Comparison of ENCODE assay signal across 20 mouse cellular contexts in the genomic region with DNA sequence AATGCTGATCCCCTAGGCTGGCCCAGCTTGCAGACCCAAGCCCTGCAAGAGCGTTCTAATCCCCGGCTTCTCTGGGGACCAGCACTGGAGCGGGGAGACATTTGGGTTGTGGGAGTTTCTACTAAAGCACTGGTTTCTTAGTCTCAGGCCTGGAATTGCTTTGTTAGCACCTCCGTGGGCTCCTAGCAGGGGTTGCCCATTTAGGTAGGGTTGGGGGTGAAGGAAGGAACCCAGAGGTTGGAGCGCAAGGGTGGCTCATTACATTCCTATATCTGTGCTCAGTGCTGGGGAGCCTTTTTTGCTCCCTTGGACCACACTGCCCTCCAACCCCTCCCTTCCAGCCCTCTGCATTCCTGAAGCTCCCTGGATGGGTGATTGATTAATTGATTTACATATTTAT.
"Had no signal": no experiment of that assay in that cellular context is flagged by ENCODE, and none has a peak within 500 bp of the region (broad histone marks: within the 10 kb centered on the region; RNA-seq: fewer than 3 reads in every experiment).

No protein-coding gene starts in this region.

- H3K27ac ChIP-seq: liver, embryonic 15.5 days; lung, embryonic 15.5 days; midbrain, embryonic 13.5 days; midbrain, embryonic 15.5 days; neural tube, embryonic 13.5 days; neural tube, embryonic 15.5 days had no signal

- DNase-seq: liver, postnatal 0 days; lung, adult 2 months; lung, postnatal 4 days; retina, postnatal 1 day; right cerebral cortex, adult 18-20 months; right cerebral cortex, postnatal 25 days; right cerebral cortex, postnatal 4 days; spleen, adult 18-20 months; thymus, adult 2 months; thymus, postnatal 25 days; thymus, postnatal 4 days had no signal

- H3K9ac ChIP-seq: liver, embryonic 15.5 days; liver, postnatal 0 days; lung, embryonic 15.5 days; midbrain, embryonic 13.5 days; midbrain, embryonic 15.5 days; neural tube, embryonic 13.5 days; neural tube, embryonic 15.5 days had no signal

- ATAC-seq: liver, postnatal 0 days; lung, postnatal 0 days; midbrain, embryonic 13.5 days; midbrain, embryonic 15.5 days had no signal

- H3K9me3 ChIP-seq: liver, embryonic 15.5 days; lung, embryonic 15.5 days; midbrain, embryonic 13.5 days; midbrain, embryonic 15.5 days; neural tube, embryonic 13.5 days; neural tube, embryonic 15.5 days had no signal

- H3K4me3 ChIP-seq: liver, embryonic 15.5 days; lung, embryonic 15.5 days; midbrain, embryonic 13.5 days; midbrain, embryonic 15.5 days; myocyte; neural tube, embryonic 13.5 days; neural tube, embryonic 15.5 days had no signal

- H3K36me3 ChIP-seq: liver, embryonic 15.5 days; lung, embryonic 15.5 days; midbrain, embryonic 13.5 days; midbrain, embryonic 15.5 days; neural tube, embryonic 13.5 days; neural tube, embryonic 15.5 days had no signal

- H3K4me1 ChIP-seq: liver, embryonic 15.5 days; lung, embryonic 15.5 days had no signal

- H3K27me3 ChIP-seq: liver, embryonic 15.5 days; lung, embryonic 15.5 days; neural tube, embryonic 15.5 days had no signal

- H3K4me2 ChIP-seq: liver, embryonic 15.5 days; lung, embryonic 15.5 days; midbrain, embryonic 11.5 days; midbrain, embryonic 13.5 days; midbrain, embryonic 15.5 days; neural tube, embryonic 13.5 days; neural tube, embryonic 15.5 days had no signal
